Mouse (Mus musculus): Measurements from ENCODE around the gene H2al1m.

DNA sequence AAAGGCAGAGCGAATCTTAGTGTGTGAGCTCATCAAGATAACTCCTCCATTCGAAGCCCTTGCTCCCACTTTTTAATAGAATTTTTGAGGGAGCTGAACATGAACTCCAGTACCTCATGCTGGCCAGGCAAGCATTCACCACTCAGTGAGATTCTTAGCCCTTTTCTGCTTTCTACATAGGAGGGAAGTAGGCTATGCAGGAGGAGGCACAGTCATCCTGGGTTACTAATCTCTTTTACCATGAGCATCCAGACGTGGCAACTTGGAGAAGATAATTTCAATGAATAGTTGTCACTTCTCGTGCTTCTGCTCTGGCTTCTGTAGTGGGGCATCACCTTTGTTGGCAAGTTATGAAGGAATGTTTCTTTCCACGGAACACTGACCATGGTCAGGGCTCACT is 26.8 kb upstream of the H2al1m start, which contains the start of gene Gm14862:
- TF ChIP-seq POLR2A (IDR thresholded peaks at IDR 0.05; ENCODE audit: borderline replicate concordance, insufficient read depth, low read length) (no peak), CTCF (IDR thresholded peaks at IDR 0.05; ENCODE audit: borderline replicate concordance, insufficient read depth, low read depth, low read length) (no peak)
